Mouse (Mus musculus) embryonic fibroblast, embryonic 13.5 days (primary cell): Measurements from ENCODE around the gene Spem2.

Experiments used
- CTCF ChIP-seq: IDR thresholded peaks from 2 replicates; pipeline ENCODE4 v1.5.1; 2011; ENCODE audit warnings: mild to moderate bottlenecking, control low read depth, low read length, moderate library complexity, borderline replicate concordance; ENCODE audit not compliant: insufficient read depth
- POLR2A ChIP-seq: IDR thresholded peaks from 2 replicates; pipeline ENCODE4 v1.6.1; 2011; ENCODE audit warnings: low read depth, mild to moderate bottlenecking, control low read depth, low read length, moderate library complexity

DNA sequence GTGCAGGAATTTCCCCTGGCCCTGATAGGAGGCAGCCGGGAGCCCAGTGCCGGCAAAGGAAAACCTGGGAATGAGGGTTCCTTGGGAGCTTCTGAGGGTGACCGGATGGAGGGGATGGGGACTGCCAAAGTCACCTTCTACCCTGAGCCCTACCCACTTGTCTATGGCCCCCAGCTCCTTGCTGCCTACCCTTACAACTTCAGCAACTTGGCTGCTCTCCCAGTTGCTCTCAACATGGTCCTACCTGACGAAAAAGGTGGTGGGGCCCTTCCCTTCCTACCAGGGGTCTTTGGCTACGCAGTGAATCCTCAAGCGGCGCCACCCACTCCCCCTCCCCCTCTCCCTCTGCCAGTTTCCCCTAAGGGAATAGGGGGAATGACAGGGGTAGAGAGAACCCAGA, 39.3 kb downstream of the Spem2 start:
- TF ChIP-seq CTCF, result no peak
- TF ChIP-seq POLR2A, result no peak
